Mouse (Mus musculus) cerebellum, adult 11 months (tissue): ENCODE measurements around the gene Adtrp.

Experiments
- DNase-seq: peaks from one replicate; pipeline ENCODE4 v3.0.0; 2022

Adtrp gene

DNA sequence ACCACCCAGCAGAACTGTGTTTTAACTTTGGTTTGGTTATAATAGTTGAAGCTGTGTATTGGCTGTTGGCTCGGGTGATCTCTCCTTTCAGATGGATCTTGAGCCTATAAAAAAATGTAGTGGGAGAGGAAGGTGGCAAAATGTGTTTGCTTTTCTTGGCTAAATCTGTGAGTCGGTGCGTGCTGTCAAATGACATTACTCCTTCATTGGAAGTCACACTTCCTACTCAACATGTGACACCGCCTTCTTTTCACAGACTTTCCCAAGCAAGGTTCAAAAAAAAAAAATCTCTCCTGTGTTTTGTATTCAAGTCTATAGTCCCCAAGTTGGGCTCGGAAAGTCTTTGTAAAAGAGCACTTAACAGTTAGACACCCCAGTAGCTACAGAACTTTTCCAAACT, 19.9 kb downstream of the Adtrp start:
- DNase-seq = no peak

GRCm38 (mm10) chr13:41825379-41825966, 22.0 kb downstream of the Adtrp start:
- no peak for DNase-seq

- no peak for DNase-seq
Observed at GRCm38 (mm10) chr13:41823077-41823476, 24.4 kb downstream of the Adtrp start.

DNA sequence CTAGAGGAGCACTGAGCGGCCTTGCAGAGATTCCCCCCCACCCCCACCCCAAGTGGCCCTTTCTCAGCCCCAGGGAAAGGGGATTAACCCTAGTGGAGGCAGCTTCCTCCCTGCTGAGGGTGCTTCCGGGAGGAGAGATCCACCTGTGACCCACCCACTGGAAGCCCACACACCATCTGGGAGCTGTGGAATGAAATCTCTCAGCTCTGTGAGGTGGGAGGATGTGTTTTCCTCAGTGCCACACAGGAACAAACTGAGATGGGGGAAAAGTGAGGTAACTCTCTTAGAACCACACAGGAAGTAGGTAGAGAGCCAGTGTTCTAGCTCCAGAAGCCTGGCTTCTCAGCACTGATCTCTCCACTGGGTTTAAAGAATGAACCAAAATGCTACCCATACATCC, 24.9 kb downstream of the Adtrp start:
- DNase-seq = no peak

DNA sequence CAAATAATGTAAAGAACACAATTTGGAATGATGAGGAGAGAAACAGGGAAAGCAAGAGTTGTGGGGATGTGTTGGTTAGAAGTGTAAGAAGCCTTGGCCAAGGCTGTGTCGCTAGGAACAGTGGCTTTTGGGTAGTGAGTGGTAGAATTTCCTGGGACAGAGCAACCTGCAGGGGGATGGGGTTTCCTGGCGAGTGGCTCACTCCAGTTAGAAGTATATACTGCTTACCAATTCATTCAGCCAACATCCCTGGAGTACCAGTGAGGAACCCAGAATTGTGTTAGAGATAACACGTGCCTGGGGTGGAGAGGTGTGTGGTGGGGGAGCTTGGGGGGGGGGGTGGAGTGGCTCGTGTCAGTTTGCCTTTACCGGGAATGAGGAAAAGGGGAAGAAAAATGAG, 25.4 kb downstream of the Adtrp start:
- no peak for DNase-seq

- DNase-seq = no peak
Observed at GRCm38 (mm10) chr13:41820947-41821346, 26.5 kb downstream of the Adtrp start.

GRCm38 (mm10) chr13:41819918-41820317, 27.6 kb downstream of the Adtrp start:
- no peak for DNase-seq

DNA sequence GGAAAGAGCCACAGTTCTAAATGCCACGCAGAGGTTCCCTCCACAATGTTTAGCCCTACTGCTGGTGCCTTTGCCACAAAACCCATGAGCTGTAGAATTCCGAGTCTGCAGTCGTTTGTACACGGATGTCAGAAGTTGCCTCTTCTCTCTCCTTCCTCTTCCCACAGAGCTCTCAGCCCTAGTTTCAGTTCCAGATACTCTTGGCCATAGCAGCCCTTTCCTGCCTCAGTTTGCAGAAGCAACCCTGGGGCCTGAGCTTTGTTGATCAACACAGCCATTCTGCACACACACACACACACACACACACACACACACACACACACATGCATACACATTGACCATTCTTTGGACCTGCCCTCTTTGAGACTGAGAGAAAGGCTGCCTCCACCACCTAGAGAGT, 28.0 kb downstream of the Adtrp start:
- no peak for DNase-seq

- DNase-seq = no peak
Observed at GRCm38 (mm10) chr13:41817583-41817982, 29.9 kb downstream of the Adtrp start.

GRCm38 (mm10) chr13:41816643-41817042, 30.8 kb downstream of the Adtrp start:
- DNase-seq = no peak

GRCm38 (mm10) chr13:41810776-41811175, 36.7 kb downstream of the Adtrp start:
- no peak for DNase-seq

DNA sequence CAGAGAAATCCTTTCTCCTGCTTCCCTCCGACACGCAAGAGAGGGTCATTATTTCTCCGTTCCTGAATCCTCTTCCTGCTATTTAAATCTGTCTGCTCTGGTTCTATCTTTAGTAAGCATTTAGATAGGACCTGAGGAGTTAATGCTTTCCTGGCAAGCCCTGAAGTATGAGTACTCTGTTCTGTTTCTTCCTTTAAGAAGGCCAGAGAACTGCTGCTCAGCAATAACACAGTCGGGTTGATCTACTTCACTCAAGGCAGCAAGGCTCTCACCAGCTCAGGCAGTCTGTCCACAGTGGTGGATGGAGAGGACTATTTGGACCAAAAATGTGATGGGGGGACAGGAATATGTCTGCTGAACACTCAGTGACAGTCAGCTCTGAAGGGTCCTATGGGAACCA, 39.7 kb downstream of the Adtrp start:
- DNase-seq = no peak

DNA sequence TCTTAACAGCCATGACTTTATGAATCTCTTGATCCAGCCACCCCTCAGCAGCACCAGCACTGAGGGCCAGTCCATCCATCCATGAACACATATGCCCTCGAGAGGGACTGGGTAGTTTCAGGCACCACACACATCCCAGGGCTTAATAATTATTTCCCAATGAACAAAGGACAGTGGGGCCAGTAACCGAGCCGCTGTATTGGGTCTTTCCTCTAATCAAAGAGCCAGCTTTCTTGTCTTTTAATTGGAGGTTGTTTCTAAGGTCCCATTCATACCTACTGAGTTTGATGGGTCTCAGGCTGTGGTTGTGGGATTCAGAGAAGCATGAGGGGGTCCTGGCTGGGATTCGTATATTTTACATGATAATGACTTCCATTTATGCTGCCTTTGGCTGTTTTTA, 40.2 kb downstream of the Adtrp start:
- no peak for DNase-seq

GRCm38 (mm10) chr13:41805138-41805820, 42.2 kb downstream of the Adtrp start:
- no peak for DNase-seq

GRCm38 (mm10) chr13:41803656-41804265, 43.7 kb downstream of the Adtrp start:
- no peak for DNase-seq

DNA sequence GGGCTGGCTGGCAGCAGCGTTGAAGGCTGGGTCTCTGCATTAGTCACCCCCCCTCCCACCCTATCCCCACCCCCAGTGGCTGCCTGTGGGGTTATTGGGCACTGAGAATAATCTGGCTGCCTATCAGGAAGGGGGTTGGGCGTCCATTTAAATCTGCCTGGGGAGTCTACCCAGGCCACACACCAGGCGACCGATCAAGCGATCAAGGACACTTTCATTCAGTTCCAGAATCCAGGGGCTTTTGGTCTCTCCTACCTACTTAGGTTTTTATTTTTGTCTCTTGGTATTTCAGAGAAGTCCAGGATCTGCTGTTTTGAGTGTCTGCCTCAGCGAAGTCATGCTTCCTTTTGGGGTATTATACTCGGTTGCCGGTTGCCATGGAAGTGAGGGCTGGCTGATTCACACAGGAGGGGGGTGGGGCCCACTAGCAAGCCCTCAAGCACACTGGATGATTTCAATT, 46.3 kb downstream of the Adtrp start:
- DNase-seq = peak; percentile 6

DNA sequence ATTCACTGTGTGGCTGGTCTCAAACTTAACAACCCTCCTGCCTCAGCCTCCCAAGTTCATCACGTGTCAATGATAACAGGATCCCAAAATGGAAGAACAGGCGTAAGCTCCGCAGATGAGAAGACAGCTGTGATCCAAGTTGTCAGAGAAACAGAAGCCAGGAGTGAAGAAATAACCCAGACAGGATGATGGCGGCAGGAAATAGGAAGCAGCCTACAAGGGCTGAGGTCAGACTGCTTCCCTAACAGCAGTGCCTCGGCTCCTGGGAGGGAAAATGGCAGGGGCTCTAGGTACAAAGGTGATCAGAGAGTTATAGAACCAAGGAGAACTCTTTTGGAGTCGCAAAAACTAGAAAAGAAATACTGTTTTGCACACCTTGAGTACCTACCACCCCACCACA, 54.6 kb downstream of the Adtrp start:
- DNase-seq = no peak

GRCm38 (mm10) chr13:41787863-41788536, 59.5 kb downstream of the Adtrp start:
- no peak for DNase-seq

GRCm38 (mm10) chr13:41786640-41787039, 60.8 kb downstream of the Adtrp start:
- DNase-seq = no peak

- no peak for DNase-seq
Observed at GRCm38 (mm10) chr13:41784889-41785701, 62.4 kb downstream of the Adtrp start.

DNA sequence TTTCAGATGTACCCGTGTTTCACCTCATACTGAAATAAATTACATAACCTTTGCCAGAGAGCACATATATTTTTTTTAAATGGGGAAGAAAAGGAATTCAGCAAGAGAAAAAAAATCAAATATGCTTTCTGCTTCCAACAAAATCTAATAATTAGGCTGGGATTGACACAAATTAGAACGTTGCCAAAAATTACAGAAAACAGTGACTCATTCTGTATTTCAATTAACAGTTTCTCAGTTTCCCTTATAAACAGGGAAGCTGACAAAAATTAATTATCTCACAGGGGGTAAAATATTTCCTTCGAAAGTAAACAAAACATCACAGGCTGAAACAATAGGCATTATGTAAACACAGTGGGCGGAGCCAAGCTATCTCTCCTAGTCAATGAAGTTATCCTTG, 67.2 kb downstream of the Adtrp start:
- no peak for DNase-seq

- DNase-seq = no peak
Observed at GRCm38 (mm10) chr13:41779603-41780180, 67.8 kb downstream of the Adtrp start.
